Mouse (Mus musculus) liver, embryonic 14.5 days (tissue): ENCODE data around the gene Anapc11.

Source experiments
- CTCF ChIP-seq: IDR thresholded peaks from 2 replicates; pipeline ENCODE4 v1.5.1; 2016; ENCODE audit warnings: antibody characterized with exemption, low read depth, control low read depth
- EP300 ChIP-seq: IDR thresholded peaks from 2 replicates; pipeline ENCODE4 v1.6.1; 2016; ENCODE audit warnings: antibody characterized with exemption, low read depth

DNA sequence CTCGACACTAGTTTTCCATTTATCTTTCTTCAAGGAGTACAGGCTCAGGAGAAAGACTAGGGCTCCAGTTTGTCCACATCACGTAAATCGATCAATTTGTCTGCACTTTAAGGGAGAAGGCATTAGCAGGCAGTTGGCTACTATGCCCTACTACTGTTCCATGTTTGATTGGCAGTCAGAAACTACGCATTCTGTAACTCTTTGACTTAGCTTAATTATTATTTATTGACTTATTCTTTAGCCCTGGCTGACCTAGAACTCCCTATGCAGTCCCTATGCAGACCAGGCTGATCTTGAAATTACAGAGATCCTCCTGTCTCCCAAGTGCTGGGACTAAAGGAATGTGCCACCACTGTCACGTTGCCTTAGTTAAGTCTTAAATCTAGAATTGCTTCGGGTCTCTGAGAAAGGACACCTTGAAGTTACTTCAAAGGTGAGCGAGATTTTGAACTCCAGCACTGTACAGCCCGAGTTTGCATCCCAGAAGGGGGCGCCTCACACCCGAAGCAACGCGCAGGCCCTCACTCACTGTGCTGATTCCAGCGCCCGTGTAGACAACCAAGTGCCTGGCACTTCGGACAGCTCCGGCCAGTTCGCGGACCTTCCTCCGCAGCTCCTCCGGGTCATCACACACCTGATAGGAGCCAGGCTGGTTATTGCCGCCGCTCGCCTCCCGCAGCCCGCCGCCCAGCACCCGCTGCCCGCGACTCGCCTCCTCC, 25.9 kb downstream of the Anapc11 start:
- TF ChIP-seq CTCF = peak; percentile 91
- TF ChIP-seq EP300 = no peak
